Mouse (Mus musculus): Measurements from ENCODE around the gene Fam169a.
"Not testable (repeated sequence)": the region's sequence is repeated elsewhere in the genome, so short reads cannot be mapped to it uniquely, and the experiment has no call there.

Gene Fam169a

GRCm38 (mm10) chr13:97066649-97067550, at the start of gene Fam169a:
Fam169a (plus strand) TSS chr13:97067286.
- DNase-seq: no peak

- DNase-seq: peak; percentile 76 to 80
Measured at GRCm38 (mm10) chr13:97017711-97018110, 49.4 kb upstream of the Fam169a start.

GRCm38 (mm10) chr13:97020122-97020521, 47.0 kb upstream of the Fam169a start:
- no peak for DNase-seq

GRCm38 (mm10) chr13:97021906-97022305, 45.2 kb upstream of the Fam169a start:
- no peak for DNase-seq

GRCm38 (mm10) chr13:97030075-97030474, 37.0 kb upstream of the Fam169a start:
- DNase-seq: no peak

- DNase-seq: no peak
Measured at GRCm38 (mm10) chr13:97034262-97034661, 32.8 kb upstream of the Fam169a start, which contains the start of gene 1700029F12Rik. 1700029F12Rik (minus strand) TSS chr13:97034362.

GRCm38 (mm10) chr13:97051158-97051557, 15.9 kb upstream of the Fam169a start:
- peak; percentile 88 to 90 for DNase-seq

GRCm38 (mm10) chr13:97052667-97053066, 14.4 kb upstream of the Fam169a start:
- peak; percentile 68 to 83 for DNase-seq

GRCm38 (mm10) chr13:97053844-97054243, 13.2 kb upstream of the Fam169a start:
- peak; percentile 82 to 88 for DNase-seq

GRCm38 (mm10) chr13:97057817-97058216, 9.3 kb upstream of the Fam169a start:
- DNase-seq: no peak

- DNase-seq: no peak
Measured at GRCm38 (mm10) chr13:97059746-97060145, 7.3 kb upstream of the Fam169a start.

- no peak for DNase-seq
Measured at GRCm38 (mm10) chr13:97060331-97060730, 6.8 kb upstream of the Fam169a start.

- DNase-seq: peak; percentile 58 to 70
Measured at GRCm38 (mm10) chr13:97062151-97062550, 4.9 kb upstream of the Fam169a start.

- DNase-seq: no peak
Measured at GRCm38 (mm10) chr13:97063431-97063830, 3.7 kb upstream of the Fam169a start.

GRCm38 (mm10) chr13:97064413-97064812, 2.7 kb upstream of the Fam169a start:
- no peak for DNase-seq

- DNase-seq: not testable (repeated sequence)
Measured at GRCm38 (mm10) chr13:97064844-97065621, 2.1 kb upstream of the Fam169a start.

- DNase-seq: no peak
Measured at GRCm38 (mm10) chr13:97067691-97068090, 605 bp downstream of the Fam169a start.

GRCm38 (mm10) chr13:97068151-97068550, 1.1 kb downstream of the Fam169a start:
- no peak for DNase-seq

GRCm38 (mm10) chr13:97070931-97071625, 4.0 kb downstream of the Fam169a start:
- peak; percentile 42 to 51 for DNase-seq

GRCm38 (mm10) chr13:97071626-97072241, 4.6 kb downstream of the Fam169a start:
- DNase-seq: peak; percentile 46 to 57

GRCm38 (mm10) chr13:97073497-97073896, 6.4 kb downstream of the Fam169a start:
- no peak for DNase-seq

- DNase-seq: no peak
Measured at GRCm38 (mm10) chr13:97077556-97077955, 10.5 kb downstream of the Fam169a start.
